Mouse (Mus musculus): ENCODE measurements around the gene H2afy2.
A peak's percentile ranks its signal among the peaks of the same experiment; 100 is the strongest.

The H2afy2 gene

GRCm38 (mm10) chr10:61720331-61720730, 63.6 kb downstream of the H2afy2 start:
- no peak for DNase-seq

GRCm38 (mm10) chr10:61717406-61718296, 66.3 kb downstream of the H2afy2 start:
- no peak for DNase-seq

GRCm38 (mm10) chr10:61715996-61716864, 67.7 kb downstream of the H2afy2 start:
- DNase-seq = no peak

GRCm38 (mm10) chr10:61715462-61715837, 68.5 kb downstream of the H2afy2 start:
- no peak for DNase-seq

- peak; percentile 30 to 40 for DNase-seq
Measured at GRCm38 (mm10) chr10:61714771-61715461, 69.0 kb downstream of the H2afy2 start, which contains the start of gene Aifm2. Aifm2 (plus strand) TSS chr10:61715263.

GRCm38 (mm10) chr10:61714146-61714545, 69.8 kb downstream of the H2afy2 start:
- DNase-seq = no peak

- DNase-seq = no peak
Measured at GRCm38 (mm10) chr10:61713601-61714000, 70.3 kb downstream of the H2afy2 start.

GRCm38 (mm10) chr10:61706412-61707375, 77.3 kb downstream of the H2afy2 start:
- no peak for DNase-seq

GRCm38 (mm10) chr10:61704663-61705062, 79.3 kb downstream of the H2afy2 start:
- DNase-seq = no peak

GRCm38 (mm10) chr10:61697028-61697427, 86.9 kb downstream of the H2afy2 start:
- DNase-seq = peak in 1 of 2 experiments; percentile 17

GRCm38 (mm10) chr10:61696560-61696823, 87.5 kb downstream of the H2afy2 start:
- DNase-seq = peak in 1 of 2 experiments; percentile 25

GRCm38 (mm10) chr10:61695703-61696559, 88.0 kb downstream of the H2afy2 start:
- DNase-seq = no peak

- peak; percentile 99 for DNase-seq
Measured at GRCm38 (mm10) chr10:61694870-61695670, 88.9 kb downstream of the H2afy2 start, which contains the start of gene Tysnd1. Tysnd1 (plus strand) TSS chr10:61695514.

GRCm38 (mm10) chr10:61693563-61693962, 90.4 kb downstream of the H2afy2 start:
- no peak for DNase-seq

- no peak for DNase-seq
Measured at GRCm38 (mm10) chr10:61689405-61689804, 94.5 kb downstream of the H2afy2 start.

All from cerebellum, postnatal 36 days (tissue).